Mouse (Mus musculus) heart, embryonic 12.5 days (tissue): Measurements from ENCODE around the gene Sar1a. TPM values are rescaled to one million over a fixed set of nuclear protein-coding genes. Genes with fewer than 3 reads are reported as not detected.

Source experiments
- ATAC-seq: fragments of 200-750 bp; cut with Nextera tagmentation; 2 replicates; pipeline ENCODE4 v1.8.0; 2017; ENCODE audit warnings: moderate TSS enrichment, moderate library complexity; ENCODE audit not compliant: insufficient number of reproducible peaks, low FRiP score
- H3K27ac ChIP-seq: fragments of 300-500 bp; sonication (generic); 2 replicates; pipeline ENCODE4 v1.5.1; 2016; ENCODE audit warnings: mild to moderate bottlenecking, moderate library complexity; ENCODE audit not compliant: poor library complexity, severe bottlenecking
- H3K27me3 ChIP-seq: fragments of 300-500 bp; sonication (generic); replicated peaks from 2 replicates; pipeline ENCODE4 v1.6.1; 2016; ENCODE audit warnings: mild to moderate bottlenecking, moderate library complexity
- H3K36me3 ChIP-seq: fragments of 300-500 bp; sonication (generic); 2 replicates; pipeline ENCODE4 v1.6.1; 2016; ENCODE audit warnings: mild to moderate bottlenecking, moderate library complexity
- H3K4me1 ChIP-seq: fragments of 300-500 bp; sonication (generic); replicated peaks from 2 replicates; pipeline ENCODE4 v1.6.1; 2016; ENCODE audit warnings: mild to moderate bottlenecking
- H3K4me2 ChIP-seq: fragments of 300-500 bp; sonication (generic); 2 replicates; pipeline ENCODE4 v1.6.1; 2016; ENCODE audit warnings: mild to moderate bottlenecking, moderate library complexity
- H3K4me3 ChIP-seq: fragments of 300-500 bp; sonication (generic); 2 replicates; pipeline ENCODE4 v1.5.1; 2016; ENCODE audit warnings: mild to moderate bottlenecking
- H3K9ac ChIP-seq: fragments of 300-500 bp; sonication (generic); 2 replicates; pipeline ENCODE4 v1.6.1; 2016; ENCODE audit warnings: mild to moderate bottlenecking, moderate library complexity
- H3K9me3 ChIP-seq: fragments of 300-500 bp; sonication (generic); replicated peaks from 2 replicates; pipeline ENCODE4 v1.6.1; 2016; ENCODE audit warnings: mild to moderate bottlenecking, moderate library complexity
- WGBS: fragments of 180-500 bp; shearing (Covaris S2); methylation state at CpG from one replicate; pipeline ENCODE4 v1.1.7; 2016; 5-methylcytosine and 5-hydroxymethylcytosine counted together
- polyA plus RNA-seq: library from polyadenylated mRNA; unstranded; fragments of >200 nt; fragmentation: Nextera tagmentation; extraction: Ambion mirVana; gene quantifications from 2 replicates; pipeline ENCODE4 v1.2.1, GENCODE M21; 2016

The Sar1a gene
- polyA plus RNA-seq, 1 experiment from 2014 or later, result 172 TPM

DNA sequence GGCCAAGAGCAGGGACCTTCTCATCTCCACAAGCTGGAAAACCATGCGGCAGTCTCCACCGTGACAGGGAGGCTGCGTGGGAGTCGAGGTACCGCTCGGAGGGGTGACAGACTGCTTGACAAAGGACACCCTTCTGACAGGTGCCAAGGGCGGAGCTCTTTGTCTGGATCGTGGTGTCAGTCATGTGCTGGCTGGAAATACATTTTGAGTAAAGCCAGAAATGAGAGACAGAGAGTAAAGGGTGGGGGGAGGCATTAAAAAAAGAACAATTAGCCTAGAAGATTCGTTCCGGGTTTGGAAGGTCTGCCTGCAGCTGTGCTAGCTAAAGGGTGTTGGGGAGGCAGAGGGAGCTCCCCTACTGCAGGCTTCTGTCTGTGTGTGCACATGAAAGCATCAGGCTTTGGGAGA lies 56.6 kb downstream of the Sar1a start:
- Histone ChIP-seq H3K27ac (no peak overlapping the region), H3K4me3 (no peak overlapping the region), H3K9ac (no peak overlapping the region), H3K36me3 (peaks cover 50% of the 10 kb centered on the region), H3K27me3 (no peaks in the 10 kb centered on the region), H3K4me1 (no peaks in the 10 kb centered on the region), H3K9me3 (no peaks in the 10 kb centered on the region), H3K4me2 (no peak overlapping the region)
- no peak for ATAC-seq
- WGBS, result 64% methylated on average over 10 of the region's 10 CpGs

DNA sequence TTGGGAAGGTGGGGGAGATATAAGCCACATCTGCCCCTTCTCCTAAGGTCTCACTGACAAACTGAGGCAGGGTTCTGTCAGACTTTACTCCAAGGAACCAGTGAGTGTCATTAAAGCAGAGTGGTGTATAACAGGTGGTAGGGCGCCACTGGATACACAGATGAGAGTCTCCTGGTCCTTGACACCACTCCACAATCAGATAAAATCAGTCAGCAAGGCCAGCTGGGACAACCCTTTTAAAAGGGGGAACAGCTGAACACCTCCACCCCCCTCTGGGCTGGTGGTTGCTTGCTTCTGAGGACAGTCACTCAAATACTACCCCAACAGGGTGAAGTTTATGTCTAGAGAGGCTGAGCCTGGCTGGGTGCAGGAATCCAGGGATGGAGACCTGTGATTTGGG lies 57.4 kb downstream of the Sar1a start:
- 74% methylated on average over 1 of the region's 1 CpGs for WGBS
- Histone ChIP-seq H3K9me3 (no peaks in the 10 kb centered on the region), H3K9ac (no peak overlapping the region), H3K36me3 (peaks cover 58% of the 10 kb centered on the region), H3K4me2 (no peak overlapping the region), H3K27ac (no peak overlapping the region), H3K4me3 (no peak overlapping the region), H3K27me3 (no peaks in the 10 kb centered on the region), H3K4me1 (no peaks in the 10 kb centered on the region)
- no peak for ATAC-seq

DNA sequence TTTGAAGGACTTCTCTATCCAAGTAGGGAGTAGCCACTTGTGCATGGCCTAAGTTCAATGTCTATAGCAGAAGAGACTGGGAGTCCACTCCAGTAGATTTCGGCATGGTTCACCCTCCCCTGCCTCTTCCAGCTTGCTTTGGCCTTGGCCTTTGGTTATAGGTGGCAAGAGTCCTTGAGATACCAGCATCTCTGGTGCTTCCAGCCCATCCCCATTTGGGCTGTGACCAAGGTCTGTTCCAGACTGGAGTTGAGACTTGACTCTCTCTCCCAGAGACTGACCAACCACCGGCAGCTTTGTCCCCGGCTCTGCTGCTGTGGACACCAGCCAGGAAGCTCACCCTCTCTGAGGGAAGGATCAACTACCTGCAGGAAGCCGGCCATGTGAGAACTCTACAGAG lies 58.0 kb downstream of the Sar1a start:
- Histone ChIP-seq H3K9ac (no peak overlapping the region), H3K36me3 (peaks cover 64% of the 10 kb centered on the region), H3K4me2 (no peak overlapping the region), H3K9me3 (no peaks in the 10 kb centered on the region), H3K4me1 (no peaks in the 10 kb centered on the region), H3K27ac (no peak overlapping the region), H3K4me3 (no peak overlapping the region), H3K27me3 (no peaks in the 10 kb centered on the region)
- WGBS, result 83% methylated on average over 4 of the region's 4 CpGs
- no peak for ATAC-seq

DNA sequence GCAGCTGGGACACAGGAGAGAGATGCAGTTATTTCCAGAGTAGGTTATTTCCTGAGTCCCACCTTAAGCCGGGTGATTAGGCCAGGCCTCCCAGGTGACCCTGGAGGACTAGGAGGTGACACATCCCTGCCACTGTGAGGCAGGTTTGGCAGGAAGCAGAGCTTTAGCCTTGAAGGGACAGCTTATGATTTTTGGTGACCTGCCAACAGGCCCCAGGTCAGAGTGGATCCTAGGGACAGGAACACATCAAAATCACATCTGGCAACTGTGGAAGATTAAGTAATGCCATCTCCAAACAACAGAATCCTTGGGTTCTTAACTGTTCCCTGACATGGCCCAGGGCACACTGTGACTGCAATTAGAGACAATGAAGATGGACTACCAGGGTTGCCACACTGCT lies 61.2 kb downstream of the Sar1a start:
- Histone ChIP-seq H3K9me3 (peaks cover 10% of the 10 kb centered on the region), H3K4me3 (no peak overlapping the region), H3K27me3 (no peaks in the 10 kb centered on the region), H3K4me2 (no peak overlapping the region), H3K9ac (no peak overlapping the region), H3K36me3 (peaks cover 94% of the 10 kb centered on the region), H3K27ac (no peak overlapping the region), H3K4me1 (no peaks in the 10 kb centered on the region)
- no peak for ATAC-seq
- 74% methylated on average over 1 of the region's 1 CpGs for WGBS

DNA sequence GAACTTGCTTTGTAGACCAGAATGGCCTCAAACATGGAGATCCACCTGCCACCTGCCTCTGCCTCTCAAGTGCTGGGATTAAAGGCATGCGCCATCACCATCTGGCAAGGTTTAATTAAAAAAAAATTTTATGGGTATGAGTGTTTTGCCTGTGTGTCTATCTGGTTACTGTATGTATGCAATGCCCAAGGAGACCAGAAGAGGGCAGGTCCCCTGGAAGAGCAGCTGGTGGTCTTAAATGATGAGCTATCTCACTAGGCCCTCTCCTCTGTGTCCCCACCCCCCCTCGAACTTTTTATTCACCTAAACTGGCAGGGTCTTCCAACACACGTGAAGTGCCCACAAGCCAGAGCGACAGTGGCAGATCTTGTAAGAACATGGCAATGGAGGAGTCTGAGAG lies 61.8 kb downstream of the Sar1a start:
- ATAC-seq, result no peak
- peaks cover 10% of the 10 kb centered on the region for H3K9me3 ChIP-seq
- H3K4me2 ChIP-seq, result no peak overlapping the region
- peaks cover 95% of the 10 kb centered on the region for H3K36me3 ChIP-seq
- H3K27me3 ChIP-seq, result no peaks in the 10 kb centered on the region
- no peak overlapping the region for H3K9ac ChIP-seq
- H3K27ac ChIP-seq, result no peak overlapping the region
- WGBS, result 88% methylated on average over 4 of the region's 4 CpGs
- H3K4me1 ChIP-seq, result no peaks in the 10 kb centered on the region
- no peak overlapping the region for H3K4me3 ChIP-seq

DNA sequence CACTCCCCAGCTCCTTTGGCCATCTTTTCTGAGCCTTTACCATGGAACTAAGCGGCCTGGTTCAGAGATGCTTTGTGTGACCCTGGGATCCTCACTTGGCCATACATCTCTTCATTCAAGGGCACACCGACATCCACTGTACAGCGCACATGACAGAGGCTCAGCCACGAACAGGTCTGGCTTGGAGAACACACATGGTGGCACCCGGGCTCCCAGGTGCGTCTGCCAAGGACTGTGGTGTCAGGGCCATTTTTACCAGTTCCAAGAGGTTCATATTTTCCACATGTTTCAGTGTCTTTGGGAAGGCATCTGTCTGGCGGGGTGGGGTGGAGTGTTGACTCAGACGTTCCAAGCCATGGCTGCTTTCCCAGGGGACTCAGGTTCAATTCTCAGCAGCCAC lies 62.2 kb downstream of the Sar1a start:
- ATAC-seq, result no peak
- WGBS, result 88% methylated on average over 8 of the region's 8 CpGs
- no peaks in the 10 kb centered on the region for H3K4me1 ChIP-seq

More for the DNA sequence above, 62.2 kb downstream of the Sar1a start:
- Histone ChIP-seq H3K36me3 (peaks cover 95% of the 10 kb centered on the region), H3K9me3 (peaks cover 10% of the 10 kb centered on the region), H3K4me3 (no peak overlapping the region), H3K27ac (no peak overlapping the region), H3K27me3 (no peaks in the 10 kb centered on the region), H3K4me2 (no peak overlapping the region), H3K9ac (no peak overlapping the region)

Other genes with a start within 250 kb of the Sar1a start
- gene Eif4ebp2, start 227.6 kb upstream of the Sar1a start, polyA plus RNA-seq, result 49.7 and 52.7 TPM in 2 replicates
- gene Lrrc20, start 204.5 kb upstream of the Sar1a start, polyA plus RNA-seq, result 12.6 and 13.3 TPM in 2 replicates
- 0.05 and 0.06 TPM in 2 replicates for gene Npffr1, start 84.8 kb upstream of the Sar1a start, polyA plus RNA-seq
- 130 and 132 TPM in 2 replicates for gene Ppa1, start 31.7 kb upstream of the Sar1a start, polyA plus RNA-seq
- gene Tysnd1, start 15.2 kb downstream of the Sar1a start, polyA plus RNA-seq, result 31.0 and 32.1 TPM in 2 replicates
- 20.8 and 22.7 TPM in 2 replicates for gene Aifm2, start 35.0 kb downstream of the Sar1a start, polyA plus RNA-seq
- 72.7 and 76.0 TPM in 2 replicates for gene H2afy2, start 103.8 kb downstream of the Sar1a start, polyA plus RNA-seq